ENCODE assay signal across 20 mouse cellular contexts in the genomic region with DNA sequence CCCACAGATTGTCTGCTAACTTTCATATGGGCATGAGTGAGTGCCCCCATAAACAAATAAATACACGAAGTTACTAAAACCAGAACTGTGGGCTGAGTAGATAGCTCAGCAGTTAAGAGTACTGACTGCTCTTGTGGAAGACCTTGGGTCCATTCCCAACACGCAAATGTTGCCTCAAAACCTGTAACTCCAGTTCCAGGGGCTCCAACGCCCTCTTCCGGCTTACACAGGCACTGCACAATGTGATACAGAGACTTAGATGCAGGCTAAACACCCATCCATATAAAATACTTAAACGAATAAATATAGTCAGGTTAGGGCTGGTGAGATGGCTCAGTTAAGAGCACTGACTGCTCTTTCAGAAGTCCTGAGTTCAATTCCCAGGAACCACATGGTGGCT. TPM values are rescaled to one million over a fixed set of nuclear protein-coding genes. Genes with fewer than 3 reads are reported as not detected.
DNase-seq lines count a peak whose midpoint lies in the region; TF ChIP-seq lines count a peak whose summit lies in the region.
"Had no signal": no experiment of that assay in that cellular context is flagged by ENCODE, and none has a peak within 500 bp of the region (broad histone marks: within the 10 kb centered on the region; RNA-seq: fewer than 3 reads in every experiment).

No protein-coding gene starts in this region.

- TF ChIP-seq POLR2A in kidney, adult 2 months (IDR thresholded peaks at IDR 0.05; ENCODE audit: low read depth, low read length): no peak
- no peak for TF ChIP-seq POLR2A in testis, adult 2 months (IDR thresholded peaks at IDR 0.05; ENCODE audit: control insufficient read depth, low read depth, low read length)
- no peak for TF ChIP-seq POLR2A in MEL (IDR thresholded peaks at IDR 0.05; ENCODE audit: control insufficient read depth in 1 of 2, insufficient read depth in 1 of 2, low read depth in 1 of 2, low read length in 2 of 2, poor library complexity in 1 of 2)

- WGBS in kidney, adult 2 months: 78% methylated on average over 5 of the region's 5 CpGs

- no peak for DNase-seq in kidney, adult 2 months
- DNase-seq in kidney, postnatal 10 days: no peak
- no peak for DNase-seq in testis, postnatal 10 days (ENCODE audit: low spot score)
- peak; percentile 45 for DNase-seq in MEL (ENCODE audit: low read depth, low spot score)
- DNase-seq in urinary bladder, adult 18-20 months (ENCODE audit: low spot score in 2 of 2): no peak
- DNase-seq in right cerebral cortex, postnatal 10 days (ENCODE audit: low spot score in 2 of 2): no peak
- DNase-seq: adrenal gland, postnatal 10 days; cerebellum, adult 11 months; cerebellum, adult 8-10 months; cerebellum, postnatal 14 days; gastrocnemius, postnatal 10 days; heart, postnatal 36 days had no signal

- H3K4me1 ChIP-seq in kidney, adult 2 months (ENCODE audit: control insufficient read depth, insufficient read depth, low read length): no peaks in the 10 kb centered on the region
- peaks cover 7% of the 10 kb centered on the region for H3K4me1 ChIP-seq in testis, adult 2 months (ENCODE audit: control insufficient read depth, insufficient read depth, low read length)
- peaks cover 2 to 19% of the 10 kb centered on the region in 2 experiments; a peak in 3 of 4 replicates for H3K4me1 ChIP-seq in MEL (ENCODE audit: control insufficient read depth in 1 of 2, insufficient read depth in 2 of 2, low read length in 2 of 2)
- H3K4me1 ChIP-seq: embryonic facial prominence, embryonic 12.5 days; forebrain, embryonic 15.5 days; heart, embryonic 13.5 days had no signal

- H3K9me3 ChIP-seq in MEL (replicated peaks; ENCODE audit: insufficient read depth, low read length): no peaks in the 10 kb centered on the region
- H3K9me3 ChIP-seq: embryonic facial prominence, embryonic 12.5 days; forebrain, embryonic 15.5 days; heart, embryonic 13.5 days; hindbrain, embryonic 15.5 days had no signal

- TF ChIP-seq EP300 in MEL (IDR thresholded peaks at IDR 0.05; ENCODE audit: low read depth in 1 of 2, low read length in 2 of 2): no peak

- H3K79me2 ChIP-seq in MEL (ENCODE audit: control insufficient read depth, insufficient read depth, low read length, poor library complexity): peaks cover 3% of the 10 kb centered on the region

- H3K4me3 ChIP-seq in kidney, adult 2 months (ENCODE audit: insufficient read depth, low read depth, low read length): no peak overlapping the region
- no peak overlapping the region for H3K4me3 ChIP-seq in testis, adult 2 months (ENCODE audit: control insufficient read depth, low read depth, low read length)
- H3K4me3 ChIP-seq in MEL (ENCODE audit: control insufficient read depth in 1 of 2, insufficient read depth in 1 of 2, low read depth in 2 of 2, low read length in 2 of 2): no peak overlapping the region
- H3K4me3 ChIP-seq: embryonic facial prominence, embryonic 12.5 days; forebrain, embryonic 15.5 days; heart, embryonic 13.5 days; hindbrain, embryonic 15.5 days had no signal

- no peaks in the 10 kb centered on the region for H3K36me3 ChIP-seq in kidney, adult 2 months (ENCODE audit: control insufficient read depth, insufficient read depth, low read length)
- no peaks in the 10 kb centered on the region for H3K36me3 ChIP-seq in testis, adult 2 months (ENCODE audit: control insufficient read depth, insufficient read depth, low read length)
- peaks cover 0 to 3% of the 10 kb centered on the region in 2 experiments; a peak in 1 of 4 replicates for H3K36me3 ChIP-seq in MEL (ENCODE audit: control insufficient read depth in 1 of 2, insufficient read depth in 2 of 2, low read length in 2 of 2)
- H3K36me3 ChIP-seq: embryonic facial prominence, embryonic 12.5 days; forebrain, embryonic 15.5 days; heart, embryonic 13.5 days; hindbrain, embryonic 15.5 days had no signal

- no peak for TF ChIP-seq RAD21 in MEL (IDR thresholded peaks at IDR 0.05; ENCODE audit: low read depth, low read length)

- TF ChIP-seq CTCF in kidney, adult 2 months (conservative IDR thresholded peaks at IDR 0.05; ENCODE audit: insufficient read depth, insufficient read length, low read depth, low read length): 0 out of 2 replicates have a peak, but pooled peaks have one; percentile 4
- TF ChIP-seq CTCF in testis, adult 2 months (IDR thresholded peaks at IDR 0.05; ENCODE audit: control insufficient read depth, insufficient read depth, insufficient replicate concordance, low read depth, low read length): peak; percentile 19; the same call in 1 of the 2 replicates
- TF ChIP-seq CTCF in MEL (IDR thresholded peaks at IDR 0.05 in 2 of 3, conservative IDR thresholded peaks at IDR 0.05 in 1 of 3; ENCODE audit: control insufficient read depth in 1 of 3, insufficient read depth in 1 of 3, low read depth in 2 of 3, low read length in 3 of 3, poor library complexity in 1 of 3, severe bottlenecking in 1 of 3): peak; percentile 33 to 46 (median 41)

- no peaks in the 10 kb centered on the region for H3K27me3 ChIP-seq in kidney, adult 2 months (replicated peaks; ENCODE audit: control insufficient read depth, insufficient read depth, low read length)
- H3K27me3 ChIP-seq in testis, adult 2 months (ENCODE audit: control insufficient read depth, insufficient read depth, low read length): no peaks in the 10 kb centered on the region
- peaks cover 0 to 2% of the 10 kb centered on the region in 2 experiments; a peak in 1 of 4 replicates for H3K27me3 ChIP-seq in MEL (ENCODE audit: control insufficient read depth in 1 of 2, insufficient read depth in 2 of 2, low read length in 2 of 2)
- H3K27me3 ChIP-seq: embryonic facial prominence, embryonic 12.5 days had no signal

- no peak overlapping the region for H3K9ac ChIP-seq in MEL (ENCODE audit: control insufficient read depth, low read depth, low read length, poor library complexity, severe bottlenecking)
- H3K9ac ChIP-seq: embryonic facial prominence, embryonic 12.5 days; forebrain, embryonic 15.5 days; heart, embryonic 13.5 days; hindbrain, embryonic 15.5 days had no signal

- H3K27ac ChIP-seq in kidney, adult 2 months (ENCODE audit: insufficient read depth, low read depth, low read length): no peak overlapping the region
- H3K27ac ChIP-seq in testis, adult 2 months (ENCODE audit: control insufficient read depth, insufficient read depth, low read depth, low read length): no peak overlapping the region
- H3K27ac ChIP-seq in MEL (ENCODE audit: control insufficient read depth, low read depth, low read length): no peak overlapping the region
- H3K27ac ChIP-seq: embryonic facial prominence, embryonic 12.5 days; forebrain, embryonic 15.5 days; heart, embryonic 13.5 days; hindbrain, embryonic 15.5 days had no signal

TF ChIP-seq in MEL, 35 proteins besides CTCF, POLR2A, EP300 and RAD21:
- peak; percentile 23 for TF ChIP-seq SMC3 (IDR thresholded peaks at IDR 0.05; ENCODE audit: low read depth, low read length)
- TF ChIP-seq POLR2AphosphoS2 (IDR thresholded peaks at IDR 0.05; ENCODE audit: low read length): no peak
- TF ChIP-seq MAZ (IDR thresholded peaks at IDR 0.05; ENCODE audit: low read depth, low read length): no peak

RNA-seq across cellular contexts. Expression of a gene that starts 3.5 kb away (rescaled TPM):
- polyA plus RNA-seq in kidney, adult 2 months (2012; rRNA removed): 502 and 542 TPM in 2 replicates
- 0.95 and 2.4 TPM in 2 replicates for polyA plus RNA-seq in testis, adult 2 months (2012; rRNA removed)
- total RNA-seq in MEL (2012; rRNA removed): 8.2 and 11.7 TPM in 2 replicates
- polyA plus RNA-seq in MEL (2012; ENCODE audit: insufficient read depth in 1 of 2, insufficient read length in 2 of 2, low read depth in 1 of 2, low replicate concordance in 2 of 2, missing spikeins in 1 of 2): 10 to 100 TPM in 1 of 2 experiments, not detected in 1; 20.4 TPM

RNA-seq across cellular contexts. Expression of a gene that starts 10.5 kb away (rescaled TPM):
- 0.09 TPM in 1 of 2 replicates, not detected in the other for polyA plus RNA-seq in kidney, adult 2 months (2012; rRNA removed)
- 0.05 TPM in 1 of 2 replicates, not detected in the other for polyA plus RNA-seq in testis, adult 2 months (2012; rRNA removed)
- not detected in 2 replicates for total RNA-seq in MEL (2012; rRNA removed)
- polyA plus RNA-seq in MEL (2012; ENCODE audit: insufficient read depth in 1 of 2, insufficient read length in 2 of 2, low read depth in 1 of 2, low replicate concordance in 2 of 2, missing spikeins in 1 of 2): not detected
- total RNA-seq: heart, adult 8-10 months; heart, postnatal 36 days had no signal
- polyA plus RNA-seq: cortical plate, adult 2 months; forebrain, embryonic 11.5 days had no signal

RNA-seq across cellular contexts. Expression of a gene that starts 22.2 kb away (rescaled TPM):
- polyA plus RNA-seq in kidney, adult 2 months (2012; rRNA removed): 167 and 184 TPM in 2 replicates
- polyA plus RNA-seq in testis, adult 2 months (2012; rRNA removed): 16.0 and 19.8 TPM in 2 replicates
- total RNA-seq in MEL (2012; rRNA removed): 41.1 and 49.9 TPM in 2 replicates
- 100 to 1,000 TPM in 1 of 2 experiments, not detected in 1; 125 TPM for polyA plus RNA-seq in MEL (2012; ENCODE audit: insufficient read depth in 1 of 2, insufficient read length in 2 of 2, low read depth in 1 of 2, low replicate concordance in 2 of 2, missing spikeins in 1 of 2)

RNA-seq across cellular contexts. Expression of a gene that starts 27.1 kb away (rescaled TPM):
- polyA plus RNA-seq in kidney, adult 2 months (2012; rRNA removed): 20.2 and 25.0 TPM in 2 replicates
- 6.1 and 6.3 TPM in 2 replicates for polyA plus RNA-seq in testis, adult 2 months (2012; rRNA removed)
- total RNA-seq in MEL (2012; rRNA removed): 45.5 and 49.4 TPM in 2 replicates
- 10 to 100 TPM in 1 of 2 experiments, not detected in 1; 50.1 TPM for polyA plus RNA-seq in MEL (2012; ENCODE audit: insufficient read depth in 1 of 2, insufficient read length in 2 of 2, low read depth in 1 of 2, low replicate concordance in 2 of 2, missing spikeins in 1 of 2)

RNA-seq across cellular contexts. Expression of a gene that starts 27.7 kb away (rescaled TPM):
- polyA plus RNA-seq in kidney, adult 2 months (2012; rRNA removed): 136 and 164 TPM in 2 replicates
- 55.1 and 61.7 TPM in 2 replicates for polyA plus RNA-seq in testis, adult 2 months (2012; rRNA removed)
- total RNA-seq in MEL (2012; rRNA removed): 39.5 and 46.5 TPM in 2 replicates
- 10 to 100 TPM in 1 of 2 experiments, not detected in 1; 67.3 TPM for polyA plus RNA-seq in MEL (2012; ENCODE audit: insufficient read depth in 1 of 2, insufficient read length in 2 of 2, low read depth in 1 of 2, low replicate concordance in 2 of 2, missing spikeins in 1 of 2)

Comparison
In these comparisons a context has a peak if more than half of its experiments do, and no peak if none do; other contexts are left out.
1. RNA of a gene that starts 3.5 kb away (polyA plus RNA-seq): 502 to 542 TPM in kidney, adult 2 months; 20.4 TPM in MEL and 0.95 to 2.4 TPM in testis, adult 2 months; every median in the first group is over 10 times any median in the second.
2. Peak in every context shown above with its lines, with median percentiles within 50 percentile points of each other: CTCF ChIP-seq.